Mouse (Mus musculus): ENCODE data around the gene Xpot. TPM values are rescaled to one million over a fixed set of nuclear protein-coding genes. Genes with fewer than 3 reads are reported as not detected.

Gene Xpot
- total RNA-seq, 2 experiments from 2014 or later, result 21.9 to 29.4 TPM

DNA sequence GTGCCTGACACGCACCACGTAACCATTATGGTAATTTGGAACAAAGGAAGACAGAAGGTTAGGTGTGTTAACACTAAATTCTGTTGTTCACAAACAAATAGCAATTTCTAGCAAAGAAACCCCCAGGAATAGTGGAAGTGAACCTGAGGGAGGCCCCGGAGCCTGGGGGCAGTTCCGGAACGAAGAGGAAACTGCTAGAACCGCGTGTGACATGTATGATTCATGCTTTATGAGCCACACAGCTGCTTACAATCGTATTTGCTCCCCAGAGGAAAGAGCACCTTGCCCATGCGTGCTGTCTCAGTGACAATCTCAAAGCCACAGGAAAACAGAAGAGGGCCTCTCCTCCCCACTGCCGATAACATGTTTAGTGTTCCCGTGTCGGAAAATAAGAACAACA lies 43.1 kb downstream of the Xpot start:
- intact Hi-C loops (cut with DNase I), result no loop called here
- no peak for DNase-seq

DNA sequence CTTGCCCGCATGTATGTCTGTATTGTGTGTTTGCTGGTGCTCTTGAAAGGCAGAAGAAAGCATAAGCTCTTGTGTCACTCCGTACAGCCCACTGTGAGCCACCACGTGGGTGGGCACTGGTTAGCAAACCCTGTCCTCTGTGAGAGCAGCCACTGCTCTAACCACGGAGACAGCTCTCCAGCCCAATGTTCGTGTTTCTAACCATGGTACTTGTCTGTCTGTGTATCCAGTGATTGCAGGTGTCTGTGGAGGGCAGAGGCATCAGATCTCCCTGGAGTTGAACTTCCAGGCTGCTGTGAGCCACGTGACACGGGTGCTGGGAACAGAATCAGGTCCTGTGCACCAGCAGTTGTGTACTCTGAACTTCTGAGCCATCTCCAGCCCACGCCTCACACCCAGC lies 43.8 kb downstream of the Xpot start:
- intact Hi-C loops (cut with DNase I), result no loop called here

GRCm38 (mm10) chr10:121581405-121581804 lies 44.7 kb downstream of the Xpot start:
- intact Hi-C loops (cut with DNase I), result no loop called here

More for the DNA sequence above, 43.8 kb downstream of the Xpot start:
- DNase-seq, result no peak

GRCm38 (mm10) chr10:121580381-121580780 lies 45.8 kb downstream of the Xpot start:
- DNase-seq, result no peak
- intact Hi-C loops (cut with DNase I), result no loop called here

More at GRCm38 (mm10) chr10:121581405-121581804, 44.7 kb downstream of the Xpot start:
- no peak for DNase-seq

DNA sequence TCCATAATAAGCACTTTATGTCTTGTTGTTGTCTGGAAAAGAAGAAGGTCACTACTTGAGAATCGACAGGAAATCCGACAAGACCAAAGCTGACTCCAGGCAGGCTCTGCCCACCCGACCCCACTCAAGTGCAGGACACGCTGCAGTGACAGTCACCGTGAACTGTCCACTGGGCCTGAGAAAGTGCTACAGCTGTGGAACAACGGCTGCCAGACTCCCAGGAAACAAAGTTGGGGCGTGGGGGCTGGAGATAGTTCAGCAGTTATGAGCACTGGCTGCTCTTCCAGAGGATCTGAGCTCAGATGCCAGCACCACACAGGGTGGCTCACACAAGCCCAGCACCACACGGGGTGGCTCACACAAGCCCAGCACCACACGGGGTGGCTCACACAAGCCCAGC lies 49.8 kb downstream of the Xpot start:
- no peak for DNase-seq
- intact Hi-C loops (cut with DNase I), result no loop called here

GRCm38 (mm10) chr10:121571511-121572147 lies 54.5 kb downstream of the Xpot start:
- intact Hi-C loops (cut with DNase I), result no loop called here
- DNase-seq, result no peak

DNA sequence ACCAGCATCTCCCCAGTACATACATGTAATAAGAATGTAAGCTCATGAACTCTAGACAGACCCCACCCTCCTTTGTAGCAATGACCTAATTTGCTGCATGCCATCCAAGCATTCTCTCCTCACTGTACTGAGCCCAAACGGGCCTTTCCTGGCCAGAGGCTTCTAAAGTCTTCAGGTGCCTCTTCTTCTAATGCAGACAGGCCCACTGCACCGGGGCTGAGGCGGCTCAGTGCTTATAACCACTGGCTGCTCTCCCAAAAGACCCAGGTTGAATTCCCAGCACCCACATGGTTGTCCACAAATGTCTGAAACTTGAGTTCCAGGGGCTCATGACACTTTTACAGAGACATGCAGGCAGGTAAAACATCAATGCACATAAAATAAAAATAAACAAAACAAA lies 55.1 kb downstream of the Xpot start:
- intact Hi-C loops (cut with DNase I), result no loop called here
- no peak for DNase-seq

GRCm38 (mm10) chr10:121569796-121570195 lies 56.3 kb downstream of the Xpot start:
- no peak for DNase-seq
- intact Hi-C loops (cut with DNase I), result no loop called here

- no peak for DNase-seq
- intact Hi-C loops (cut with DNase I), result no loop called here
Measured at GRCm38 (mm10) chr10:121569001-121569589, 57.0 kb downstream of the Xpot start.

- intact Hi-C loops (cut with DNase I), result no loop called here
Measured at GRCm38 (mm10) chr10:121568534-121568933, 57.6 kb downstream of the Xpot start.

DNA sequence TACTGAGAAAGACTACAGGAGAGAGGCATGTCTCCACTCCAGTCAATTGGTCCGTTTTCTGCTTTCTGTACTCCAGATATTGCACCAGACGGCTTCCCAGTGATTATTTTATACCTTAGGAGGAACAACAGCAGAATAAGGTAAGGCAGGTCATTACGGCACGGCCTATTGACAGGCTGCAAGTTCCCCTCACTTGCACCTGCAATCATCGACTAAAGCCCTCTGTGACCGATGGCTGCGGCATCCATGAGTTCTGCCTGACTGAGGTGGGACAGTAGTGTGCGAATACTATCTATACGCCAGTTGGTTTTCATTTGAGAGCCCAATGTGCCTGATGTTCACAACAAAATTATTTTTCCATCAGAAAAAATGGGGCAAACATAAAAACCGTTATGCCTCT lies 58.1 kb downstream of the Xpot start:
- no peak for DNase-seq
- intact Hi-C loops (cut with DNase I), result no loop called here

More at GRCm38 (mm10) chr10:121568534-121568933, 57.6 kb downstream of the Xpot start:
- DNase-seq, result no peak

- intact Hi-C loops (cut with DNase I), result no loop called here
- DNase-seq, result no peak
Measured at GRCm38 (mm10) chr10:121564447-121564846, 61.7 kb downstream of the Xpot start.

GRCm38 (mm10) chr10:121558231-121558630 lies 67.9 kb downstream of the Xpot start:
- intact Hi-C loops (cut with DNase I), result no loop called here
- no peak for DNase-seq

DNA sequence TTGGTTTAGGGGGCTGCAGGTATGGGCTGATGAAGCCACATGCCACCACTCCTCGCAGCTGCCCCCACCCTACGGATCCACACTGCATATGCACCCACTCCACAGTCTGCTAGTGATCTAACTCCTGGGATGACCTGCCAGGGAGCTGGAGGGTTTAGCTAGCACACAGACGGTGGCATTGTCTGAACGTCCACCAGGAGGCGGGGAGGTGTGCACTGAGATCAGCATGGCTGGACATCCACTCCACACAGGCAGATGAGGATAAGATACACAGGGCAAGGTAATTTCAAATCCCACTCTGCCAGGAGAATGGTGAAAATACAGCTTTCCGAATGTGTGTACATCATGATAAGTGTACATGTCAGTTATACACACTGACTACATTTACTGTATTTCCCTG lies 69.9 kb downstream of the Xpot start:
- DNase-seq, result no peak
- intact Hi-C loops (cut with DNase I), result no loop called here

- intact Hi-C loops (cut with DNase I), result no loop called here
- DNase-seq, result no peak
Measured at GRCm38 (mm10) chr10:121550334-121550733, 75.8 kb downstream of the Xpot start.

DNA sequence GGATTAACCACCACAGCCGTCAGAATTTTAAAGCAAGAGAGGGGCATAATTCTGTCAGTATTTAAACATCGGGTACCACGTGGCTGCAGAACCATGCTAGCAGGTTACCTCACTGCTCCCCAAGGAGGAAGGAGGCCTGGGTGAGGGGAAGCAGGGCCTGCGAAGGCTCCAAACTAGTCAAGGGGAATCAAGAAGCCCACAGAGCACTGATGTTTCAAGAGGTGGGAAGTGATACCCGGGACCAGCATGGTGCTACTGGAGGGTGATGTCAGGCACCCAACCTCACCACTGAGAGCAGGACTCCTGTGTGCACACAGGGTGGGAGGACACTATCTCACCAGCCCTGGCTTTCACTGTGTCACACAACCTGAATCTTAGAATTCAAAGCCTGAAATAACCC lies 76.5 kb downstream of the Xpot start:
- intact Hi-C loops (cut with DNase I), result no loop called here
- DNase-seq, result no peak

DNA sequence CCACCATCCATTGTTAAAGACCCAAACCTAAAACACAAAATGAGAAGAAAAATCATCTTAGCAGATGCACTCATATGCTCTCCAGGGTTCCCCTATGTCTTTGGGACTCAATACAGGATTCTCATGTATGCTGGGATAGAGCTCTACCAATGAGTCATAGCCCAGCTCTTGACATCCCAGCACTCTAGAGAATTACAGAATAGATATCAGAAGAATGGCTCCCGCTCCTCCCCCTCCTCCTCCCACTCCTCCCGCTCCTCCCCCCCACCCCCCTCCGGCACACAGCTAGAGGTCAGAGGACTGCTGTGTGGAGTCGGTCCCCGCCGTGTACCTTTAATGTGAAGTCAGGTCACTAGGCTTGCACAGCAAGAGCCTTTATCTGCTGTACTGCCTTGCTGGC lies 79.0 kb downstream of the Xpot start:
- DNase-seq, result no peak
- intact Hi-C loops (cut with DNase I), result no loop called here

- no peak for DNase-seq
Measured at GRCm38 (mm10) chr10:121543577-121543976, 82.6 kb downstream of the Xpot start.

DNA sequence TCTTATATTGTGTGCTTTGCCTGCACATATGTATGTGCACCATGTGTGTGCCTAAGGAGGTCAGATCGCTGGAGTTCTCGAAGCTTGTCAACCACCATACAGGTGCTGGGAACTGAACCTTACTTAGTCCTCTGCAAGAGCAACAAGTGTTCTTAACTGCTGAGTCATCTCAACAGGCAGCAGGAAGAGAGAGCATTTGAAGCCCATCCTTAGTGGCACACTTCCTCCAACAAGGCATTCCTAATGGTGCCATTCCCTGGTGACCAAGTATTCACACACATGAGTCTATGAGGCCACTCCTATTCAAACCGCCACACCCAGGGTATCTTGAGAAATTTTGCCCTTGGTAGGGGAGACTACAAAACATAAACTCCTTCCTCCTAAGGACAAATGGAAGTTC lies 84.0 kb downstream of the Xpot start:
- no peak for DNase-seq
- intact Hi-C loops (cut with DNase I), result no loop called here

More at GRCm38 (mm10) chr10:121543577-121543976, 82.6 kb downstream of the Xpot start:
- intact Hi-C loops (cut with DNase I), result no loop called here
